ENCODE assay signal across 15 mouse cellular contexts in the genomic region with DNA sequence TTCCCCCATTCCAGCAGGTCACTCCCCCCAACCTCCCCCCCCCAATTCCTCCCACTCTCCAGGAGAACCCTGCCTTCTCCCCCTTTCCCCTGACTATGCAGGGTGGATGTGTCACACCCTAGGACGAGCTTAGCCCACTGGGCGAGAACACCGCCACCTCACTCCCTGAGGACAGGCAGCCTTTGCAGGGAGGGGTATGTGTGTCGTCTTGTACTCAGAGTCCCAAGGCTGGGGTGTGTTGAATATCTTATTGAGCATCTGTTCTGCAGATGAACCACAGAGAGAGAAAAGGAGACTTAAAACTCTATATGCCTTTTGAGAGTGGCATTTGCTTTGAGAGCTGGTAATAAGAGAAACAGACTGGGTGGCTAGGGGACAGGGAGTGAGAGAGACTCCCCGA.
"Had no signal": no experiment of that assay in that cellular context is flagged by ENCODE, and none has a peak within 500 bp of the region (broad histone marks: within the 10 kb centered on the region; RNA-seq: fewer than 3 reads in every experiment).

No protein-coding gene starts in this region.

- H3K4me2 ChIP-seq: liver, embryonic 11.5 days; liver, embryonic 15.5 days; midbrain, embryonic 13.5 days; stomach, embryonic 15.5 days had no signal

- H3K36me3 ChIP-seq: liver, embryonic 15.5 days had no signal

- H3K9me3 ChIP-seq: limb, embryonic 10.5 days; liver, embryonic 15.5 days; midbrain, embryonic 13.5 days; stomach, embryonic 15.5 days had no signal

- H3K9ac ChIP-seq: liver, embryonic 15.5 days; midbrain, embryonic 13.5 days; stomach, embryonic 15.5 days had no signal

- ATAC-seq: intestine, embryonic 16.5 days; lung, postnatal 0 days; midbrain, embryonic 13.5 days had no signal

- H3K27me3 ChIP-seq: midbrain, embryonic 13.5 days; stomach, embryonic 15.5 days had no signal

- H3K4me3 ChIP-seq: limb, embryonic 10.5 days; liver, embryonic 15.5 days; midbrain, embryonic 13.5 days; stomach, embryonic 15.5 days had no signal

- H3K4me1 ChIP-seq: midbrain, embryonic 13.5 days; stomach, embryonic 15.5 days had no signal

- H3K27ac ChIP-seq: kidney, postnatal 0 days; limb, embryonic 10.5 days; liver, embryonic 15.5 days; midbrain, embryonic 13.5 days; stomach, embryonic 15.5 days had no signal

- DNase-seq: kidney, adult 9 months; kidney, postnatal 36 days; lung, adult 2 months; lung, postnatal 36 days; right cerebral cortex, postnatal 4 days; spleen, adult 18-20 months; thymus, postnatal 36 days had no signal
